Mouse (Mus musculus) CH12.LX (cell line): ENCODE data around the gene Phyhd1. TPM values are rescaled to one million over a fixed set of nuclear protein-coding genes. Genes with fewer than 3 reads are reported as not detected.

Experiments
- DNase-seq: peaks from one replicate; pipeline ENCODE4 v3.0.0-alpha.2; 2013; ENCODE audit errors: extremely low read depth
- H3K27ac ChIP-seq: 2 replicates; pipeline ENCODE4 v1.5.1; 2012; ENCODE audit warnings: low read depth, mild to moderate bottlenecking, control low read depth, moderate library complexity; ENCODE audit not compliant: insufficient read depth
- H3K27me3 ChIP-seq: replicated peaks from 2 replicates; pipeline ENCODE3; 2012; ENCODE audit warnings: inconsistent platforms
- H3K36me3 ChIP-seq, 2 experiments: replicated peaks in 1 of 2; 2 replicates each; pipeline versions ENCODE3 to v1.6.1; 2012; ENCODE audit warnings: inconsistent platforms in 1 of 2, low read length in 1 of 2, mild to moderate bottlenecking in 1 of 2, mixed read lengths in 1 of 2, moderate library complexity in 1 of 2; ENCODE audit not compliant: control insufficient read depth in 1 of 2, insufficient read depth in 1 of 2
- H3K4me1 ChIP-seq, 2 experiments: 2 replicates each; pipeline ENCODE4 v1.6.1; 2012; ENCODE audit warnings: inconsistent platforms in 1 of 2, moderate library complexity in 1 of 2; ENCODE audit not compliant: insufficient read depth in 2 of 2, control insufficient read depth in 1 of 2
- H3K4me2 ChIP-seq: 2 replicates; pipeline ENCODE4 v1.6.1; 2012; ENCODE audit warnings: low read depth, mild to moderate bottlenecking, control low read depth; ENCODE audit not compliant: poor library complexity, insufficient read depth, severe bottlenecking
- H3K4me3 ChIP-seq, 3 experiments: fragments of 150-350 bp in 1 of 3; sonication (generic) in 1 of 3; replicated peaks in 1 of 3; 2 replicates each; pipeline versions ENCODE3 to v1.5.1; 2011 to 2012; ENCODE audit warnings: low read depth in 2 of 3, low read length in 2 of 3, mild to moderate bottlenecking in 2 of 3, moderate library complexity in 2 of 3, control low read depth in 1 of 3, improper control_type of control experiment in 1 of 3, inconsistent platforms in 1 of 3, mixed read lengths in 1 of 3; ENCODE audit not compliant: poor library complexity in 1 of 3
- H3K79me2 ChIP-seq: replicated peaks from 2 replicates; pipeline ENCODE4 v1.6.1; 2012; ENCODE audit warnings: mild to moderate bottlenecking, moderate library complexity; ENCODE audit not compliant: control insufficient read depth, poor library complexity, insufficient read depth, severe bottlenecking; ENCODE audit errors: extremely low read depth
- H3K9ac ChIP-seq: 2 replicates; pipeline ENCODE4 v1.6.1; 2012; ENCODE audit warnings: low read depth, mild to moderate bottlenecking, control low read depth, moderate library complexity; ENCODE audit not compliant: insufficient read depth
- H3K9me3 ChIP-seq: replicated peaks from 2 replicates; pipeline ENCODE3; 2012; ENCODE audit warnings: low read length, inconsistent platforms, mixed read lengths
- CTCF ChIP-seq, 2 experiments: IDR thresholded peaks in 1 of 2; conservative IDR thresholded peaks in 1 of 2; 2 replicates each; pipeline ENCODE4 v1.5.1; 2011 to 2012; ENCODE audit warnings: low read depth in 2 of 2, low read length in 2 of 2, improper control_type of control experiment in 1 of 2, inconsistent platforms in 1 of 2, mild to moderate bottlenecking in 1 of 2, moderate library complexity in 1 of 2
- EP300 ChIP-seq: IDR thresholded peaks from 2 replicates; pipeline ENCODE4 v1.6.1; 2011; ENCODE audit warnings: low read length, improper control_type of control experiment
- MAFK ChIP-seq: IDR thresholded peaks from 2 replicates; pipeline ENCODE4 v1.6.1; 2011; ENCODE audit warnings: low read length, improper control_type of control experiment; ENCODE audit not compliant: insufficient replicate concordance
- MYC ChIP-seq: IDR thresholded peaks from 2 replicates; pipeline ENCODE4 v1.6.1; 2011; ENCODE audit warnings: low read depth, mild to moderate bottlenecking, improper control_type of control experiment, low read length
- RAD21 ChIP-seq: IDR thresholded peaks from 2 replicates; pipeline ENCODE4 v1.6.1; 2011; ENCODE audit warnings: low read depth, mild to moderate bottlenecking, low read length, improper control_type of control experiment, moderate library complexity
- SMC3 ChIP-seq: IDR thresholded peaks from 2 replicates; pipeline ENCODE4 v1.6.1; 2011; ENCODE audit warnings: low read depth, low read length, improper control_type of control experiment
- TCF12 ChIP-seq: IDR thresholded peaks from 2 replicates; pipeline ENCODE4 v1.6.1; 2014; ENCODE audit warnings: low read depth, mild to moderate bottlenecking, inconsistent platforms, low read length, improper control_type of control experiment
- ZC3H11A ChIP-seq: IDR thresholded peaks from 2 replicates; pipeline ENCODE4 v1.6.1; 2012; ENCODE audit warnings: low read depth, mild to moderate bottlenecking, inconsistent platforms, low read length, improper control_type of control experiment
- ZKSCAN1 ChIP-seq: IDR thresholded peaks from 2 replicates; pipeline ENCODE4 v1.6.1; 2012; ENCODE audit warnings: low read depth, inconsistent platforms, low read length, improper control_type of control experiment, borderline replicate concordance
- ZNF384 ChIP-seq: IDR thresholded peaks from 2 replicates; pipeline ENCODE4 v1.6.1; 2012; ENCODE audit warnings: low read depth, low read length, improper control_type of control experiment, inconsistent platforms
- dilution Hi-C: fragments of 300-500 bp; cut with MboI; formaldehyde crosslinking; loops from 2 replicates; pipeline ENCODE4 v1.14.3; 2020; ENCODE audit warnings: low sequenced_read_pairs; ENCODE audit not compliant: extremely low pct_unique_long_range_greater_than_20kb, extremely low pct_ligation_motif_present
- in situ Hi-C: fragments of 300-500 bp; cut with MboI; formaldehyde crosslinking; loops from 3 replicates; pipeline ENCODE4 v1.14.3; 2019; ENCODE audit warnings: low sequenced_read_pairs, low pct_ligation_motif_present, low pct_unique_long_range_greater_than_20kb, mixed read lengths
- polyA plus RNA-seq: library from polyadenylated mRNA; unstranded; fragments of >175 nt; gene quantifications from 2 replicates; pipeline ENCODE4 v1.2.1, GENCODE M21; 2012; ENCODE audit warnings: low read depth; ENCODE audit not compliant: insufficient read length
- total RNA-seq, 2 experiments: library from RNA; depleted of rRNA; stranded (reverse); fragments of 300-350 nt in 1 of 2; fragments of >200 nt in 1 of 2; gene quantifications; 2 replicates each; pipeline ENCODE4 v1.2.3; 2012 to 2014

Gene Phyhd1
- total and polyA plus RNA-seq, 3 experiments = 7.1 to 9.7 (median 8.9) TPM

DNA sequence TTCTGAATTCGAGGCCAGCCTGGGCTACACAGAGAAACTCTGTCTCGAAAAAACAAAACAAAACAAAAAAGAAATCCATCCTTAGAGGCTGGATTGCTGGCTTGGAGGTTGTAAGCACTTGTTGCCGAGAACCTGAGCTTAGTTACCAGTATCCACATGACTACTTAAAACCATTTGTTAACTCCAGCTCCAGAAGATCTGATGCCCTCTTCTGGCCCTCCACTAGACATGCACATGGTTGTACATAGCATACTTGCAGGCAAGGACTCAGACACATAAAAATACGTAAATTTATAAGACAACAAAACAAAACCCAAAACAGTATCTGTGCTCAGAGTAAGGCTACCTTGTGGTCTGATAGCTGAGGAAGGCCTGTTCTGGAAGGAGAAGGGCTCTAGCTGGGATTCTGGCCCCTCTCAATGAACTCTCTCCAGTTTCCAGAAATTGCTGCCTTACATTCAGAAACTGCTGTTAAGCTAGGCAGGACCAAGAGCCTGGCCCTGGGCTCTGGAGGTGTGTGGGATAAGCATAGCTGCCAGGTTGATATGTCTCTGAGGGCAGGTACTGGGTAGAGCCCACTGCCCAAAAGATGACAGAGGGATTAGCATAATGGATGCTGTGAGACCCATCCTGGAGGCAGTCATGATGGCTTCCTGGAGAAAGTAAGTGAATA lies 4.8 kb upstream of the Phyhd1 start:
- dilution Hi-C loops = no loop called here
- peaks cover 18 to 44% of the 10 kb centered on the region in 2 experiments for H3K4me1 ChIP-seq
- DNase-seq = no peak
- TF ChIP-seq CTCF (conservative IDR thresholded peaks at IDR 0.05 in 1 of 2, IDR thresholded peaks at IDR 0.05 in 1 of 2; ENCODE audit: low read depth in 2 of 2, low read length in 2 of 2) (peak in 1 of 2 experiments; percentile 46; a peak in 2 of 4 replicates), SMC3 (peak; percentile 34), MAFK (no peak), ZKSCAN1 (no peak), MYC (0 out of 2 replicates have a peak, but pooled peaks have one; percentile 20), TCF12 (no peak), EP300 (no peak), RAD21 (peak; percentile 23)
- no peaks in the 10 kb centered on the region for H3K9me3 ChIP-seq
- H3K27ac ChIP-seq = no peak overlapping the region
- in situ Hi-C loops = no loop called here
- H3K9ac ChIP-seq = no peak overlapping the region
- no peaks in the 10 kb centered on the region for H3K27me3 ChIP-seq
- H3K79me2 ChIP-seq = no peaks in the 10 kb centered on the region
- H3K36me3 ChIP-seq = peaks cover 34 to 81% of the 10 kb centered on the region in 2 experiments
- no peak overlapping the region for H3K4me2 ChIP-seq
- no peak overlapping the region for H3K4me3 ChIP-seq

GRCm38 (mm10) chr2:30261921-30262839 lies 3.8 kb upstream of the Phyhd1 start:
- no peak overlapping the region for H3K4me3 ChIP-seq
- peaks cover 23 to 52% of the 10 kb centered on the region in 2 experiments for H3K4me1 ChIP-seq
- H3K79me2 ChIP-seq = no peaks in the 10 kb centered on the region
- no peaks in the 10 kb centered on the region for H3K27me3 ChIP-seq
- in situ Hi-C loops = no loop called here
- DNase-seq = no peak
- TF ChIP-seq ZNF384 (0 out of 2 replicates have a peak, but pooled peaks have one; percentile 15), ZKSCAN1 (no peak)
- H3K27ac ChIP-seq = no peak overlapping the region
- H3K9ac ChIP-seq = no peak overlapping the region
- H3K9me3 ChIP-seq = no peaks in the 10 kb centered on the region
- H3K4me2 ChIP-seq = no peak overlapping the region
- dilution Hi-C loops = no loop called here
- peaks cover 24 to 71% of the 10 kb centered on the region in 2 experiments for H3K36me3 ChIP-seq

DNA sequence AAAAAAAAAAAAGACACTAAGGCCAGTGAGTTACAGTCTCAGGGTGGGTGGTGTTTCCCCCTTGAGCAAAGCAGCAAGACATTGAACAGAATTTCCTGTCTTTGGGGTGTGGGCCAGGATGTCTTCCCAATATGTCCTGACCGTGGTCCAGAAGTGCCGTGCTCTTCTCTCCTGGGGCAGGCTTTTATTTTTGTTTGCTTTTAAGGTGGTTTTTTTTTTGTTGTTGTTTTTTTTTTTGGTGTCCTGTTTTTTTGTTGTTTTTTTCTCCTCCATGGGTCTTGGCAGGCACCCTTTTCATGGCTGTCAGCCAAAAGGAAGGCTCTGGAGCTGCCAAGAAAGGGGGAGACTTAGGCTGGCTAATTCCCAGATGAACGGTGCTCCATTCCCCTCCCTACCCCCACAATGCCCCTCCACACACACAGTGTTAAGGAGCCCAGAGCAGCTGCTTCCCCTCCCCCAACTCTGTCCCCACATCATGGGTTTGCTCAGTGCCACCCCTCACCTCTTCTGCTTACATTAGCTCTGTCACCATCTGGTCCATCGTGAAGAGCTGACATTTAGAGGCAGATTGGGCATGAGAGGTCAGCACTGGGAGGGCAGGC lies 3.1 kb upstream of the Phyhd1 start:
- DNase-seq = no peak
- peaks cover 21 to 69% of the 10 kb centered on the region in 2 experiments for H3K36me3 ChIP-seq
- TF ChIP-seq ZC3H11A (no peak), ZNF384 (0 out of 2 replicates have a peak, but pooled peaks have one; percentile 2)
- H3K27ac ChIP-seq = no peak overlapping the region
- H3K9me3 ChIP-seq = no peaks in the 10 kb centered on the region
- dilution Hi-C loops (no loop called here), in situ Hi-C loops (no loop called here)
- H3K79me2 ChIP-seq = no peaks in the 10 kb centered on the region
- H3K4me3 ChIP-seq = no peak overlapping the region
- H3K4me2 ChIP-seq = no peak overlapping the region
- H3K27me3 ChIP-seq = no peaks in the 10 kb centered on the region
- H3K9ac ChIP-seq = no peak overlapping the region
- peaks cover 23 to 52% of the 10 kb centered on the region in 2 experiments for H3K4me1 ChIP-seq
